Mouse (Mus musculus) 3T3-L1 (cell line): Measurements from ENCODE around the gene Sirpa.

Experiments
- DNase-seq: peaks from one replicate; pipeline ENCODE4 v3.0.0-alpha.2; 2015; ENCODE audit warnings: low read depth, low spot score

Sirpa gene

GRCm38 (mm10) chr2:129605816-129606215 lies 13.2 kb downstream of the Sirpa start:
- DNase-seq, result no peak

DNA sequence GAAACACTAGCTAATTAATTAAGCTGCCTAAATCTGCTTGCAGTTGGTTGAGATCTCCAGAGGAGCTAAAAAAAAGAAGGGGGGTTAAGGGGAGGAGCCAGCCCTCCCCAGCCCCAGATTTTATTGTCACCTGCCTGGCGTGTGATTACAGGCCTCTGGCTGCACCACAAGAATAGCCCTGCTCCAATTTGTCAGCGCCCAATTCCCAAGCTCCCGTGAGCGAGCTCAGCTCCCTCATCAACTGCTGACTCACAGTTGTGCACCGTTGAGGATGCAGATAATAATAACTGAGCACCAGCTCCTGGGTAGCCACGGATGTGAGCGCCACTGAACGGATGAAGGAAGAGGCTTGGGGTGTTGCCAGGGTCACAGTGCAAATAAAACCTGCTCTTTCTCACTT lies 13.6 kb downstream of the Sirpa start:
- no peak for DNase-seq

DNA sequence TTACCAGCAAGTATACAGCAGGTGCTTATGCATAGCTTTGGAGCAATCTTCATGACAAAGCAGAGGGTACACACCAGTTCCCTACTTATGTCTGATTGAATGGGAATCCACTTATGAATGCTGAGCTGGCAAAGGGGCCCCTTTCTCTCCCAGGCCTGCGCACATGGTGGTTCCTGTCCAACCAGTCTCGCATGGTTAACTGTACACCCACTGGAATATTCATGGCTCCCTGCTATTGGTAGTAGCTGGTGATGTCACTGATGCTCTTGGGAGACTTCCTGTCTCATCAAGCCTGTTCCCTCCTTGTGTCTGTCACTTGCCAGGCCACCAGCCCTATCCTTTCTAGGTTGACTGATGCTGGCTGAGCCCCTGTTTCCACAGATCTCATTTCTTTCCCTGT lies 14.3 kb downstream of the Sirpa start:
- no peak for DNase-seq

DNA sequence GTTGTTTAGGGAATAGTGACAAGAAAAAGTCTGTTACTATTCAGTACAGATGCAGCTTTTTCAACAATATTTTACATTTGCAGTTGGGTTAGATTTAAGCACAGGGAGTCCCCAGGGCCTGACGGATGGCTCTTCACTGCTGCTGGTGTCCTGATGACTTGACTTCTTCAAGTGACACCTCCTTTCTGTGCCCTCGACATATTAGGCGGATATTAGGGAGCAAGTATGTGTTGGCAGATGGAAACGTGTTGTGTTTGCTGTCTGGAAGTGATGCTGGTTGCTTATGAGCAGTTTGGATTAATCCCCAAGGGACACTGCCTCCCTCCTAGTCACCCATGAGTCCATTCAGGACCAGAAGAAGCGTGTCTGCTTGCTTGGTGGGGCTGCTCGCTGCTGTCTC lies 21.3 kb downstream of the Sirpa start:
- no peak for DNase-seq

- no peak for DNase-seq
Observed at GRCm38 (mm10) chr2:129614482-129615185, 22.0 kb downstream of the Sirpa start.

- no peak for DNase-seq
Observed at GRCm38 (mm10) chr2:129620148-129620547, 27.5 kb downstream of the Sirpa start.

- DNase-seq, result no peak
Observed at GRCm38 (mm10) chr2:129620881-129621280, 28.2 kb downstream of the Sirpa start.

- no peak for DNase-seq
Observed at GRCm38 (mm10) chr2:129621654-129622490, 29.2 kb downstream of the Sirpa start.

- no peak for DNase-seq
Observed at GRCm38 (mm10) chr2:129622918-129623317, 30.3 kb downstream of the Sirpa start.

DNA sequence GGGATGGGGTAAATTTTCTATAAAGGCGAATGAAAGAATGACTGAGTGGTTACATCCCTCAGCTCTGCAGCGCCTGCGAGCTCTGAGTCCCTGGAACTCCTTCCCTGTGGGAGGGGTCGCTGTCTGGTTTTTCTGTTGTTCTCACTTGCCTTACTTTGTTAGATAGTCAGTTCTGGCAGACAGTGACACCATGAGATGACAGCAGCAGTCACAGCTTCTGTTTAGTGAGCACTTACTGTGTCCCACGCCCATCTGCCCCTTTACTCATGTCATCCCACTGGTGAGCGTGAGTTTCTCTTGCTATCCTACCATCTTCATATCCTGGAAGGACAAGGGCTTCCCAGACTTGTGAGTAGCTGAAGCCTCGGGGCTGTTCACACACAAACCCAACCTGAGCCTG lies 31.1 kb downstream of the Sirpa start:
- no peak for DNase-seq

DNA sequence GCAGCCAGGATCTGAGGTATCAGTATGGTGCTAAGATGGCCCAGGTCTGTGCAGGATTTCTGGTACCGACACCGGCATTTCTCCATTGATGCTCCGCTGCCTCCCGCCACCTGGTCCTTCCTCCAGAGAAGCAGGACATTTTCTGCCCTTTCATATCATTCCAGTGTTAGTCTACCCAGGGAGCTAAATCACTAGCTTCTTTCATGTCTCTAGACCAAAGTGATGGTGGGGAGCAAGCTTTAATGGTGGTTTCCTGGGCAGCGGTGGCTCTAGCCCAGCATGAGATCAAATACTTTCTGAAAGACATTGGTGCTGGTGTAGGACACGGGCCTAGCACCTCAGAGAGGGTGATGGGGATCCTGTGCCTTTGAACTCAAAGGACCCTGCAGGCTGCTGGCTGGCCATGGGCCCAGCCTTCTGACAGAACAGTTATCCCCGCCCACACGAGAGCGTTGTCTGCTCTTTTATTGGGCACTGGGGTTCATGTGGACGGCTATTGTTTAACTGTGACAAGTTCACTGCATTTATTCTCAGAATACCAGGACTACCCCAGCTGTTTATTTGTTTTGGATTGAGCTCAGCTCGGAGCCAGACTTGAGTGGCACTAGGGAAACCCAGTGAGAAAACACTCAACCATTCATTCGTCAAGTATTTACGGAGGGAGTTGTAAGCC lies 31.7 kb downstream of the Sirpa start:
- peak; percentile 27 for DNase-seq

GRCm38 (mm10) chr2:129624956-129625355 lies 32.3 kb downstream of the Sirpa start:
- DNase-seq, result peak; percentile 14

DNA sequence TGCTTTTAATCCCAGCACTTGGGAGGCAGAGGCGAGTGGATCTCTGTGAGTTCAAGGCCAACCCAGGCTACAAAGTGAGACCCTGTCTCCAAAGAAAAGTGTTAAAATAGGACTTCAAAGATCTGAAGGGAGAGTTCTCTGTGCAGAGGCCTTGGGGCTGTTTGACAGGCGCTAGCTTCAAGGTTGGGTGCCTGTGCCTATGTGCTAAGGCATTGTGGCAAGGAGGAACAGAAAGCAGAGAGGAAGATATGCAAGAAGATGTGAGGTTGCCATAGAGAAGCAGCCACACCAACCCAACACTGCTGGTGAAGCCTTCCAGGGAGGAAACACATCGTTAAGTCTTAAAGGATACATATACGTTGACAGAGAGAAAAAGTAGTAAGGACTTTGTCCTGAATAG lies 33.2 kb downstream of the Sirpa start:
- no peak for DNase-seq

GRCm38 (mm10) chr2:129626621-129627061 lies 34.0 kb downstream of the Sirpa start:
- DNase-seq, result no peak

GRCm38 (mm10) chr2:129627133-129627532 lies 34.5 kb downstream of the Sirpa start:
- no peak for DNase-seq

GRCm38 (mm10) chr2:129627811-129628210 lies 35.2 kb downstream of the Sirpa start:
- DNase-seq, result no peak

DNA sequence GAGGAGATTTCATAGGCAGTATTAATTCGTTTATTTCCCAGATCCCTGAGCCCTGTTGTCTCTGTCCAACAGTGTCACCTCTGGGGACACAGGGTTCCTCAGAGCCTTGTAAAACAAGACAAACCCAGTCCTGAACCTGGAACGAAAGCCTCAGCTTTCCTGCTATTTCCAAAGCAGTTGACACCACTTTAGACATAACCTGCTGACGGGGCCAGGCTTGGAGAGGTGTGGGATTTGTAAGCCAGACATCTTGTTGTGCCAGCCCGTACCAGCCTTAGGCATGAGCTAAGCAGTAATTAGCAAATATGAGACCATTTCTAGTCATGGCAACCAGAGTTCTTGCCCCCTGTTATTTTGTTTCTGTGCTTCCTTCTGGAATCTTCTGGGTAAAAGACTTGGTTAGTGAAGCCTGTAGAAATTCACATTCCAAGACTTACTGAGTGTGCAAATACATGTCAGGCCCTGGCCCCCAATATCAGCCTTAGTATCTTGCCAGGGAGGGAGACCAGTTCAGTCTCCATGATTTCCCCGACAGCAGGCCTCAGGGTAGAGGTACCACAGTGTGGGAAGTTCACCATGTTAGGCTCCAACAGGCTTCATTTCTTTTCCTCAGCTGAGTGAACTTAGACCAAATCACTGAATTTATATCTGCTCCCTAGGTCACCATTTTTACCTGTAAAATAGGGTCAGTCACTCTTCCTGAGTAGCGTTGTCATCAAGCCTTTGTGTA lies 36.0 kb downstream of the Sirpa start:
- DNase-seq, result no peak

GRCm38 (mm10) chr2:129629786-129630531 lies 37.3 kb downstream of the Sirpa start:
- no peak for DNase-seq

DNA sequence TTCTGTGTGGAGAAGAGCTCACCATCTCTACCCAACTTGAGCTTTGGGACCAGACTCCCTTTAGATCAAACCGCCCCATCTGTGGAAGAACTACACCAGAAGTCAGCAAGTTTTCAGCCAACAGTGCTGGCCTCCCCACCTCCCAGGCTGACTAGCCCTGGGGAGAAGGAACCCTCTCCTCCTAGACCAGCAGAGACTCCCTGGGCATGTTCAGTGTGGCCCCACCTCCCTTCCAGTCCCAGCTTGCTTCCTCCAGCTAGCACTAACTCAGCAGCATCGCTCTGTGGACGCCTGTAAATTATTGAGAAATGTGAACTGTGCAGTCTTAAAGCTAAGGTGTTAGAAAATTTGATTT lies 37.9 kb downstream of the Sirpa start:
- DNase-seq, result no peak

GRCm38 (mm10) chr2:129630978-129631660 lies 38.5 kb downstream of the Sirpa start:
- DNase-seq, result no peak

DNA sequence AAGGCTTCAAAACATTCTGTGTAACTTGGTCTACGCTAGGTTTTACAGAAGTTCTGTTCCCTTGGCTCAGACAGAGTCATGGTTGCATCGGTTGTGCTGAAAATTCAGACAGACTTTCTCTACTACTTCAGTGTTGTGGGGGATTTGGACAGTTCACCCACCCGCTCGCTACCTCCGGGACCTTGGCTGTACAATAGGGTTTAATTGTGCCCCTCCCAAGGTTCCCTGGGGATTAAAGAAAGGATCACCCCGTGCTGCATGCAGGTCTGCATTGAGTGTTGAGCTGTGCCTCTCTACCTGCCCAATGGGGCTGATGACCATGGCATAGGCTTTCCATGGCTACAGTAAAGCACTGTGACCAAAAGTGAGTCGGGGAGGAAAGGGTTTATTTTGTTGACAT lies 39.7 kb downstream of the Sirpa start:
- DNase-seq, result no peak
